ENCODE assay signal across 8 mouse cellular contexts in the genomic region with DNA sequence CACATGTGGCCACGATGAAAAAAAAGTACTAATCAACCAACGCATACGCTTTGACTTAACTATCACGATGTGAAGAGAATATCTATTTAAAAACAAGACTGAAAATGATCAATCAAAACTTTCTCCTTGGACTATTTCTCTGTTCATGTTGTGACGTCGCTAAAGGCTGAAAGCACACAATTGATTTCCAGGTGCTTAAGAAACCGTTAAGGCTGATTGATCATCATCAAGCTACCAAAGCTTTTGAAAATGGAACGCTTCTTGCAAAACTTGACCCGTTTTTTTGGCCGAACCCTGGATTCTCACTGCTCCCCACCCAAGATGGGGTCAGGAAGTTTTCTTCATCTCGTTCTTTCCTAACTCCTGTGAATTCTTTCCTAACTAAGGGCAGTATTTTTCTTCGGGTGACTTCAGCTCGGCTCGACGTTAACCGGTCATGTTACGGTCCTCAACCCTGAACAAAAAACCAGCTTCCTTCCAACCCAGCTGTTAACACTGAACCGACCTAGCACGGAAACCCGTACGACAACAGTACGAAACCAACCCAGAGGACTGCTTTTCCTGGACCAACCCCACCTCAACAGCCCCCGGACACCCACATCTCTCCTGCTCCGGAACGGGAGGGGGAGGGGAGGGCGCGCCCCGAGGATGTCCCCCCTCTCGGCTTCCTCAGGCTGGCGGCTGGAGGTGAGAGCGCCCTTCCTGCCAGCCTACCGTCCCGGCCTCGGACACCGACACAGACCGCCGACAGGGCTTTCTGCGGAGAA. TPM values are rescaled to one million over a fixed set of nuclear protein-coding genes. Genes with fewer than 3 reads are reported as not detected.
DNase-seq lines count a peak whose midpoint lies in the region; ATAC-seq and TF ChIP-seq lines count a peak whose summit lies in the region.

No protein-coding gene starts in this region.

- no peak for TF ChIP-seq POLR2A in myocyte (IDR thresholded peaks at IDR 0.05; ENCODE audit: insufficient read length, low read depth)

- under 1% methylated on average over 37 of the region's 38 CpGs for WGBS in forebrain, embryonic 12.5 days
- WGBS in limb, embryonic 11.5 days: 2% methylated on average over 38 of the region's 38 CpGs

- peak; percentile 9 for ATAC-seq in Patski
- peak; percentile 52; the same call in 1 of the 2 replicates for ATAC-seq in forebrain, embryonic 12.5 days (ENCODE audit: low FRiP score)
- ATAC-seq in limb, embryonic 11.5 days (ENCODE audit: insufficient number of reproducible peaks, low FRiP score, low TSS enrichment, low read depth): peak; percentile 58; the same call in 1 of the 2 replicates

- peaks cover 9% of the 10 kb centered on the region; the same call in 1 of the 2 replicates for H3K36me3 ChIP-seq in forebrain, embryonic 12.5 days (replicated peaks)
- no peaks in the 10 kb centered on the region for H3K36me3 ChIP-seq in limb, embryonic 11.5 days (ENCODE audit: control insufficient read depth, insufficient read depth, low read length)
- no peaks in the 10 kb centered on the region for H3K36me3 ChIP-seq in myocyte (ENCODE audit: control insufficient read depth, insufficient read depth)

- in situ Hi-C loops in Patski (cut with MboI; ENCODE audit: low pct_unique_long_range_greater_than_20kb): loop anchor here (5.0 kb wide), 2 partner anchors 93 to 97 kb away; no protein-coding TSS in a partner anchor

- peak overlapping the region; percentile 72 for H3K4me2 ChIP-seq in forebrain, embryonic 12.5 days
- peak overlapping the region; percentile 59 for H3K4me2 ChIP-seq in limb, embryonic 11.5 days (ENCODE audit: low read depth, severe bottlenecking)
- H3K4me2 ChIP-seq in myocyte (ENCODE audit: low read depth): peak overlapping the region; percentile 82

- H3K9me3 ChIP-seq in forebrain, embryonic 12.5 days: peaks cover 14% of the 10 kb centered on the region
- no peaks in the 10 kb centered on the region for H3K9me3 ChIP-seq in limb, embryonic 11.5 days (ENCODE audit: control insufficient read depth, low read length)

- H3K79me2 ChIP-seq in myocyte (ENCODE audit: control insufficient read depth, insufficient read depth): peaks cover 54% of the 10 kb centered on the region

- peak overlapping the region; percentile 90 for H3ac ChIP-seq in myocyte (ENCODE audit: control insufficient read depth, insufficient read length)

- POLR2A ChIA-PET in Patski (lab: Charles Lee): interaction anchor here (0.6 to 2.9 kb wide), 2 partner anchors 27 to 97 kb away, joined by 3 to 28 read pairs; no protein-coding TSS in a partner anchor

- peak overlapping the region; percentile 99 for H3K4me3 ChIP-seq in layer of hippocampus, adult 2 months
- peak overlapping the region; percentile 96 for H3K4me3 ChIP-seq in forebrain, embryonic 12.5 days (replicated peaks)
- peak overlapping the region; percentile 93 for H3K4me3 ChIP-seq in limb, embryonic 11.5 days (ENCODE audit: low read depth, low read length)
- H3K4me3 ChIP-seq in myocyte: peak overlapping the region; percentile 78

- peak overlapping the region; percentile 99 for H3K27ac ChIP-seq in layer of hippocampus, adult 2 months
- H3K27ac ChIP-seq in forebrain, embryonic 12.5 days: peak overlapping the region; percentile 90
- H3K27ac ChIP-seq in limb, embryonic 11.5 days (replicated peaks; ENCODE audit: low read depth, low read length): peak overlapping the region; percentile 85

- H3K4me1 ChIP-seq in forebrain, embryonic 12.5 days: peaks cover 24% of the 10 kb centered on the region
- 0 out of 2 replicates have a peak, but pooled peaks cover 5% of the 10 kb centered on the region for H3K4me1 ChIP-seq in limb, embryonic 11.5 days (ENCODE audit: control insufficient read depth, insufficient read depth, low read length)

- no peaks in the 10 kb centered on the region for H3K27me3 ChIP-seq in Patski
- no peaks in the 10 kb centered on the region for H3K27me3 ChIP-seq in forebrain, embryonic 12.5 days
- H3K27me3 ChIP-seq in limb, embryonic 11.5 days (ENCODE audit: control insufficient read depth, insufficient read depth, low read length): no peaks in the 10 kb centered on the region
- no peaks in the 10 kb centered on the region for H3K27me3 ChIP-seq in myocyte (ENCODE audit: control insufficient read depth, insufficient read depth, insufficient read length)

- CTCF ChIA-PET in Patski (lab: Charles Lee): interaction anchor here (0.7 to 9.1 kb wide), 12 partner anchors 8 to 371 kb away, joined by 3 to 67 read pairs (median 4); no protein-coding TSS in a partner anchor

- DNase-seq in layer of hippocampus, adult 2 months (ENCODE audit: low spot score in 2 of 2): no peak
- no peak for DNase-seq in layer of hippocampus, adult 18-20 months (ENCODE audit: low spot score in 2 of 2)
- no peak for DNase-seq in Patski (ENCODE audit: low read depth, low spot score)
- no peak for DNase-seq in limb, embryonic 11.5 days (ENCODE audit: low spot score)
- no peak for DNase-seq in adrenal gland, postnatal 14 days
- DNase-seq in adrenal gland, adult 18-20 months (ENCODE audit: low spot score in 2 of 2): no peak

- TF ChIP-seq CTCF in layer of hippocampus, adult 2 months (conservative IDR thresholded peaks at IDR 0.05): no peak
- TF ChIP-seq CTCF in Patski (IDR thresholded peaks at IDR 0.05): no peak

- peak overlapping the region; percentile 93 for H3K9ac ChIP-seq in forebrain, embryonic 12.5 days
- peak overlapping the region; percentile 91 for H3K9ac ChIP-seq in limb, embryonic 11.5 days (ENCODE audit: low read length)

TF ChIP-seq in myocyte, 11 proteins besides CTCF, POLR2A, EP300 and RAD21:
- TF ChIP-seq MAX (IDR thresholded peaks at IDR 0.05; ENCODE audit: low read depth): no peak
- TF ChIP-seq E2F4 (IDR thresholded peaks at IDR 0.05; ENCODE audit: insufficient read depth): no peak
- no peak for TF ChIP-seq USF1 (IDR thresholded peaks at IDR 0.05; ENCODE audit: low read depth)
- no peak for TF ChIP-seq CEBPB (IDR thresholded peaks at IDR 0.05; ENCODE audit: insufficient read depth, poor library complexity, severe bottlenecking)

RNA-seq across cellular contexts. Expression of a gene that starts 0.8 kb away (rescaled TPM):
- 10 to 100 TPM; 32.5 to 35.2 TPM for total RNA-seq in layer of hippocampus, adult 2 months (2021)
- 10 to 100 TPM; 35.8 to 36.5 TPM for total RNA-seq in layer of hippocampus, adult 18-20 months (2021)
- 65.1 TPM for polyA plus RNA-seq in Patski (2021)
- 63.6 and 68.6 TPM in 2 replicates for polyA plus RNA-seq in forebrain, embryonic 12.5 days (2016; fragmentation: Nextera tagmentation; extraction: Ambion mirVana)
- 76.9 and 80.6 TPM in 2 replicates for polyA plus RNA-seq in limb, embryonic 11.5 days (2014; fragmentation: Nextera tagmentation; extraction: Ambion mirVana)
- 17.1 TPM for polyA plus RNA-seq in myocyte (2012; fragmentation: generic; extraction: Trizol)
- total RNA-seq in adrenal gland, postnatal 14 days (2021): 51.4 and 55.7 TPM in 2 replicates
- 10 to 100 TPM; 49.3 to 49.9 TPM for total RNA-seq in adrenal gland, adult 18-20 months (2021)

RNA-seq across cellular contexts. Expression of a gene that starts 25.8 kb away (rescaled TPM):
- 10 to 100 TPM; 17.2 to 18.6 TPM for total RNA-seq in layer of hippocampus, adult 2 months (2021)
- 10 to 100 TPM; 19.9 to 20.3 TPM for total RNA-seq in layer of hippocampus, adult 18-20 months (2021)
- polyA plus RNA-seq in Patski (2021): 0.77 TPM
- polyA plus RNA-seq in forebrain, embryonic 12.5 days (2016; fragmentation: Nextera tagmentation; extraction: Ambion mirVana): 8.1 and 9.0 TPM in 2 replicates
- 1.8 and 2.8 TPM in 2 replicates for polyA plus RNA-seq in limb, embryonic 11.5 days (2014; fragmentation: Nextera tagmentation; extraction: Ambion mirVana)
- 0.10 TPM for polyA plus RNA-seq in myocyte (2012; fragmentation: generic; extraction: Trizol)
- 8.3 and 8.4 TPM in 2 replicates for total RNA-seq in adrenal gland, postnatal 14 days (2021)
- 1 to 10 TPM; 7.8 to 9.6 TPM for total RNA-seq in adrenal gland, adult 18-20 months (2021)

RNA-seq across cellular contexts. Expression of a gene that starts 52.5 kb away (rescaled TPM):
- total RNA-seq in layer of hippocampus, adult 2 months (2021): 10 to 100 TPM; 67.6 to 69.7 TPM
- total RNA-seq in layer of hippocampus, adult 18-20 months (2021): 10 to 100 TPM; 64.9 to 68.0 TPM
- polyA plus RNA-seq in Patski (2021): 29.1 TPM
- polyA plus RNA-seq in forebrain, embryonic 12.5 days (2016; fragmentation: Nextera tagmentation; extraction: Ambion mirVana): 61.0 and 61.9 TPM in 2 replicates
- polyA plus RNA-seq in limb, embryonic 11.5 days (2014; fragmentation: Nextera tagmentation; extraction: Ambion mirVana): 57.5 and 59.0 TPM in 2 replicates
- polyA plus RNA-seq in myocyte (2012; fragmentation: generic; extraction: Trizol): 5.9 TPM
- 42.5 and 43.1 TPM in 2 replicates for total RNA-seq in adrenal gland, postnatal 14 days (2021)
- 10 to 100 TPM; 31.4 to 33.8 TPM for total RNA-seq in adrenal gland, adult 18-20 months (2021)

RNA-seq across cellular contexts. Expression of a gene that starts 58.5 kb away (rescaled TPM):
- 1 to 10 TPM; 4.3 to 4.8 TPM for total RNA-seq in layer of hippocampus, adult 2 months (2021)
- total RNA-seq in layer of hippocampus, adult 18-20 months (2021): 1 to 10 TPM; 3.9 to 4.2 TPM
- polyA plus RNA-seq in Patski (2021) (0.59 TPM), myocyte (2012; fragmentation: generic; extraction: Trizol) (0.40 TPM)
- 1.3 and 1.6 TPM in 2 replicates for polyA plus RNA-seq in forebrain, embryonic 12.5 days (2016; fragmentation: Nextera tagmentation; extraction: Ambion mirVana)
- polyA plus RNA-seq in limb, embryonic 11.5 days (2014; fragmentation: Nextera tagmentation; extraction: Ambion mirVana): 0.89 and 1.2 TPM in 2 replicates
- total RNA-seq in adrenal gland, postnatal 14 days (2021): 0.74 and 1.6 TPM in 2 replicates
- 1 to 10 TPM in 1 of 2 experiments, under 1 TPM in 1; 0.63 to 1.4 TPM for total RNA-seq in adrenal gland, adult 18-20 months (2021)
